33 mouse cellular contexts compared by ENCODE assay signal in the genomic region with DNA sequence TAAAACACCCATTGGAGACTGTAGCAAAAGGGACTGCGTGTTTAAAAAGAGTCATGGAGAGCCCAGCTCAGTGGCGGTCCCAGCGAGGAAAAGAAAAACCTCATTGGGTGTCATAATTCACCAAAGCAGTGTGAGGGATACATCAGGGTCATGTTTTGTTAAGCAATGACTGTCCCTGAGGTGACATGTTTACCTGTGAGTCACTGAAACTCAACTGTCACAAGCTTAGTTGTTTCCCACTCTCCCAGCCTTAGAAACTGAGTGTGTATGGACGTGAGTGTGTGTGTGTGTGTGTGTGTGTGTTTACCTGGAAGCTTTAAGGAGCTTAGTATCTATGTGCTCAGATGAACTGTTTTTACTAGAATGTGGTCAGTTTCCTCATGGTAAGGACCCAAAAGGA. TPM values are rescaled to one million over a fixed set of nuclear protein-coding genes. Genes with fewer than 3 reads are reported as not detected.
"Had no signal": no experiment of that assay in that cellular context is flagged by ENCODE, and none has a peak within 500 bp of the region (broad histone marks: within the 10 kb centered on the region; RNA-seq: fewer than 3 reads in every experiment).

No protein-coding gene starts in this region.

- H3K9me3 ChIP-seq: limb, embryonic 10.5 days; limb, embryonic 12.5 days; limb, embryonic 13.5 days; limb, embryonic 15.5 days; liver, embryonic 12.5 days; liver, embryonic 13.5 days; liver, embryonic 15.5 days; lung, embryonic 15.5 days; megakaryocyte, embryonic 14.5 days; midbrain, embryonic 10.5 days; midbrain, embryonic 12.5 days; midbrain, embryonic 13.5 days; midbrain, embryonic 15.5 days had no signal

- H3K4me3 ChIP-seq: left cerebral cortex, adult 2 months; limb, embryonic 10.5 days; limb, embryonic 12.5 days; limb, embryonic 13.5 days; limb, embryonic 15.5 days; liver, embryonic 12.5 days; liver, embryonic 13.5 days; liver, embryonic 15.5 days; lung, embryonic 15.5 days; megakaryocyte, embryonic 14.5 days; midbrain, embryonic 10.5 days; midbrain, embryonic 12.5 days; midbrain, embryonic 13.5 days; midbrain, embryonic 15.5 days; myocyte had no signal

- H3K36me3 ChIP-seq: limb, embryonic 10.5 days; limb, embryonic 12.5 days; limb, embryonic 13.5 days; limb, embryonic 15.5 days; liver, embryonic 12.5 days; liver, embryonic 13.5 days; liver, embryonic 15.5 days; lung, embryonic 15.5 days; midbrain, embryonic 10.5 days; midbrain, embryonic 12.5 days; midbrain, embryonic 13.5 days; midbrain, embryonic 15.5 days had no signal

- H3K9ac ChIP-seq: limb, embryonic 12.5 days; limb, embryonic 13.5 days; limb, embryonic 15.5 days; liver, embryonic 12.5 days; liver, embryonic 13.5 days; liver, embryonic 14.5 days; liver, embryonic 15.5 days; liver, postnatal 0 days; lung, embryonic 14.5 days; lung, embryonic 15.5 days; midbrain, embryonic 12.5 days; midbrain, embryonic 13.5 days; midbrain, embryonic 15.5 days had no signal

- DNase-seq: left cerebral cortex, postnatal 4 days; liver; liver, embryonic 13.5 days; liver, postnatal 0 days; lung, adult 18-20 months; lung, embryonic 14.5 days; lung, postnatal 10 days; lung, postnatal 14 days; lung, postnatal 36 days; lung, postnatal 4 days; midbrain, embryonic 14.5 days had no signal

- H3K27me3 ChIP-seq: limb, embryonic 12.5 days; limb, embryonic 13.5 days; limb, embryonic 15.5 days; liver, embryonic 12.5 days; liver, embryonic 13.5 days; liver, embryonic 15.5 days; lung, embryonic 15.5 days; megakaryocyte, embryonic 14.5 days; midbrain, embryonic 12.5 days; midbrain, embryonic 13.5 days; midbrain, embryonic 15.5 days had no signal

- H3K27ac ChIP-seq: left cerebral cortex, adult 2 months; limb, embryonic 10.5 days; limb, embryonic 12.5 days; limb, embryonic 13.5 days; limb, embryonic 15.5 days; liver, embryonic 12.5 days; liver, embryonic 13.5 days; liver, embryonic 14.5 days; liver, embryonic 15.5 days; lung, embryonic 15.5 days; macrophage; midbrain, embryonic 10.5 days; midbrain, embryonic 12.5 days; midbrain, embryonic 13.5 days; midbrain, embryonic 15.5 days had no signal

- H3K4me1 ChIP-seq: limb, embryonic 10.5 days; limb, embryonic 12.5 days; limb, embryonic 13.5 days; liver, embryonic 12.5 days; liver, embryonic 15.5 days; midbrain, embryonic 10.5 days; midbrain, embryonic 12.5 days; midbrain, embryonic 13.5 days; midbrain, embryonic 15.5 days had no signal

- ATAC-seq: liver, embryonic 12.5 days; liver, postnatal 0 days; midbrain, embryonic 13.5 days; midbrain, embryonic 15.5 days; midbrain, embryonic 16.5 days had no signal

- H3K4me2 ChIP-seq: limb, embryonic 12.5 days; limb, embryonic 13.5 days; limb, embryonic 15.5 days; liver, embryonic 11.5 days; liver, embryonic 12.5 days; liver, embryonic 13.5 days; liver, embryonic 15.5 days; lung, embryonic 14.5 days; lung, embryonic 15.5 days; midbrain, embryonic 11.5 days; midbrain, embryonic 12.5 days; midbrain, embryonic 13.5 days; midbrain, embryonic 15.5 days had no signal

RNA-seq across cellular contexts. Expression of gene Il18r1, which starts 2.0 kb away (rescaled TPM):
- polyA plus RNA-seq: limb, embryonic 10.5 days; limb, embryonic 11.5 days; limb, embryonic 12.5 days; liver, embryonic 12.5 days; midbrain, embryonic 10.5 days; midbrain, embryonic 12.5 days; midbrain, embryonic 13.5 days; midbrain, embryonic 14.5 days; midbrain, embryonic 15.5 days; midbrain, embryonic 16.5 days; myocyte; neural tube, embryonic 11.5 days had no signal

RNA-seq across cellular contexts. Expression of gene Il1rl1, which starts 37.9 kb away (rescaled TPM):
- polyA plus RNA-seq: liver, adult 2 months; midbrain, embryonic 10.5 days; midbrain, embryonic 12.5 days had no signal
